Mouse (Mus musculus) left cerebral cortex, adult 2 months (tissue): ENCODE measurements at regions not wholly inside any gene's neighbourhood (a gene's known extent, or its start where the extent isn't known, plus 50 kb on each side); places are given as distances from the start of the nearest gene placed in this dataset.

Experiments
- DNase-seq, 2 experiments: peaks; one replicate each; pipeline ENCODE4 v3.0.0; 2021 to 2022; ENCODE audit warnings: low spot score in 2 of 2, mixed read lengths in 1 of 2; ENCODE audit errors: extremely low spot score in 1 of 2
- H3K27ac ChIP-seq: fragments of 200-600 bp; 2 replicates; pipeline ENCODE4 v1.8.1; 2022
- H3K4me3 ChIP-seq: fragments of 200-600 bp; 2 replicates; pipeline ENCODE4 v1.8.1; 2022
- CTCF ChIP-seq: fragments of 200-600 bp; IDR thresholded peaks from 2 replicates; pipeline ENCODE4 v1.8.1; 2022; ENCODE audit warnings: antibody characterized with exemption, mild to moderate bottlenecking, moderate library complexity
- intact Hi-C: fragments of 180-260 bp; cut with DNase I; formaldehyde crosslinking; loops from one replicate; pipeline ENCODE4 v1.15.1; 2025

DNA sequence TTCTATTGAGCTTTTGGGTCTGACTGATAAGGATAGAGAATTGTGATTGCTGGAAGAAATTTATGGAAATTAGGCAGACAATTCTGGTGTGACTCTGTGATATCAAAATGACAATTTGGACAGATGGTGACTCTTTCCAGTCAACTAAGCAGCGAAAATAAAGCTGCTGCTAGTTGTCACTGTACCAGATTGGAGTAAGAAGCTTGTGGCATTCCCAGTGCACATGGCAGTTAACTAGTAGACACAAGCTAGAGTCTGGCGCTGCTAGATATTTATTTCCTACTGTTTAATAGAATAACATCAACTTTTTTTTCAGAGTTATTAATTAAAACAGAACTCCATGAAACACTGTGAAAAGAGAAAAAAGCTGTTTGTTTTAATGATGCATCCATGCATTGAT, 1432.9 kb upstream of the Sel1l start:
- Histone ChIP-seq H3K27ac (no peak overlapping the region), H3K4me3 (no peak overlapping the region)
- intact Hi-C loops: no loop called here
- TF ChIP-seq CTCF: no peak
- DNase-seq: no peak

- H3K4me3 ChIP-seq: no peak overlapping the region
- TF ChIP-seq CTCF: no peak
- no peak for DNase-seq
- intact Hi-C loops: no loop called here
- no peak overlapping the region for H3K27ac ChIP-seq
These were observed 1424.7 kb upstream of the Sel1l start for GRCm38 (mm10) chr12:93273652-93274051.

DNA sequence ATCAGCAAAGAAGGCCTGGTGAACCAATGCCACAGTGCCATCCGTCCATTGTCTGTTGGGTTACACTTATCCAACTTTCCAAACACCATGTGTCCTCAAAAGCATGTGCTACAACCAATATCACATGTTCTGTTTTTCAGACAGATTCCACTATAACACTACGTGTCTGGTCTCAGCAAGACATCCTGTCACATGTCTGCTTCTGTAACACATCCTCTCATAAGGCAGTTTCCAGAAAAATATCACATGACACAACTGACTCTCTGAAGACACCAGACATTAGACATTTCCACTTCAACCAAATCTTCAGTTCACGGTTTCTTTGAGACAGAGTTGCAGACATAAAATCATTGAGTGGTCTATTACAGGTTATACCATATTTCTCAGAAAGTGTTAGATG, 1381.3 kb upstream of the Sel1l start:
- Histone ChIP-seq H3K27ac (no peak overlapping the region), H3K4me3 (no peak overlapping the region)
- DNase-seq: no peak
- intact Hi-C loops: no loop called here
- TF ChIP-seq CTCF: no peak

DNA sequence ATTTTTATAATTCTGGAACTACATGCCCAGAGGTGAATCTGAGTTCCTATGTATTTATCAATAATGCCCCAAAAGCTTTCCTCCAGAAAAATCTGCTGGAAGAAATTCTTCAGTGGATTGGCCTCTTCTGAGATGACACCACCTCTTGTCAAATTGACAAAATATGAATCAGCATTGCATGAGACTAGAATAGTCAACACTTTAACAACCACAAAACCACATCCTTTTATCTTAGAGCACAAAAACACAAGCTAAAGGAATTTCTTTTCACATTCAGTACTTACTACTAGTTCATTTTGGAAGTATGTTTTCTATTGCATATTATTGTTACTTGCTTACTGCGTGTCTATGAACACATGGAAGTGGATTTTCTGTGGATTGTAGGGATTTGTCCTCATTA, 1377.9 kb upstream of the Sel1l start:
- no peak for TF ChIP-seq CTCF
- intact Hi-C loops: no loop called here
- no peak overlapping the region for H3K4me3 ChIP-seq
- no peak for DNase-seq
- no peak overlapping the region for H3K27ac ChIP-seq

DNA sequence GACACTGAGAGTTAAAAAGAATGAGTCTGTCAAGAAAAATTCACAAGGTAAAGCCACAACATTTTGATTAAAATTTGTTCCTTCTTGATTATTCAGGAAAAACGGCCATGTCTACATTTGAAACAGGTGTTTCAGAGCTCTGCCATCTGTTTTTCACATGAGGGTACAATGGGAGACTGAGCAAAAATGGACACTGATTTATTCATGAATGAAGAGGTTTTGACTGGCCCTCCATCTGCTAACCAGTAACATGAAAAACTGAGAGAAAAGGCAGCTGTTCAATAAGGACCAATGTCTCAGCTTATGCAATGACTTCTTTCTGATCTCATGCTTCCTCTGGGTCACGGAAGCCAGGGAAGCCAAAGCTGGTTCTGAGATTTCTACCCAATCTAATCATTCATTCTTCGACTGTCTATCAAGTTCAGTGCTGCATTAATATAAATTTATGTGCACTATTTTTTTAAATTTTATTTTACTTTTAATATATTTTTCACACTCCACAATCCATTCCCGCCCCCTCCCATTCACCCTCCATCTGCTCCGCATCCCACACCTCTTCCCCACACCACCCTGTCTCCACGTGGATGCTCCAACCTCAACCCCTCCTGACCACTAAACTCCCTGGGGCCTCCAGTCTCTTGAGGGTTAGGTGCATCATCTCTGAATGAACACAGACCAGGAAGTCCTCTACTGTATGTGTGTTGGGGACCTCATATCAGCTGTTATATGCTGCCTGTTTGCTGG, 1372.4 kb upstream of the Sel1l start:
- intact Hi-C loops: no loop called here
- Histone ChIP-seq H3K27ac (no peak overlapping the region), H3K4me3 (no peak overlapping the region)
- no peak for DNase-seq
- TF ChIP-seq CTCF: no peak

- no peak for TF ChIP-seq CTCF
- intact Hi-C loops: no loop called here
- no peak overlapping the region for H3K27ac ChIP-seq
- no peak for DNase-seq
- no peak overlapping the region for H3K4me3 ChIP-seq
These were observed 1358.6 kb upstream of the Sel1l start for GRCm38 (mm10) chr12:93207596-93207995.

DNA sequence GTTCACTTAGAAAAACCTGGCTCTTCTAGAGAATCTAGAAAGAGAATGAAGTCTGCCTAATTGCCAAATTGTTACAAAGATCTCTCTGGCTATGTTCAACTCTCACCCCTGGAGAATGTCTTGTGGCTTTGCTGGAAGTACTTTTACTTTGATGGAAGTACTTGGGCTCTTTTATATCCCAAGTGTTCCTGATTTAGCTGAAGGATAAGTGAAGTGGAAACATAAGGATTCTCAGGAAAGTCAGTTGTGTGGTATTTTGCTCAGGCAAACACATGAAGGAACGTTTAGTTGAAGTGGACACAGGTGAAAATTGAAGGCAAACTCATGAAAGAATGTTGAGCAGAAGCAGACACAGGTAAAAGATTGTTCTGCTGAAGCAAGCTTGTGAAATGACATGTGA, 1340.0 kb upstream of the Sel1l start:
- DNase-seq: no peak
- no peak overlapping the region for H3K4me3 ChIP-seq
- intact Hi-C loops: no loop called here
- no peak for TF ChIP-seq CTCF
- H3K27ac ChIP-seq: no peak overlapping the region

DNA sequence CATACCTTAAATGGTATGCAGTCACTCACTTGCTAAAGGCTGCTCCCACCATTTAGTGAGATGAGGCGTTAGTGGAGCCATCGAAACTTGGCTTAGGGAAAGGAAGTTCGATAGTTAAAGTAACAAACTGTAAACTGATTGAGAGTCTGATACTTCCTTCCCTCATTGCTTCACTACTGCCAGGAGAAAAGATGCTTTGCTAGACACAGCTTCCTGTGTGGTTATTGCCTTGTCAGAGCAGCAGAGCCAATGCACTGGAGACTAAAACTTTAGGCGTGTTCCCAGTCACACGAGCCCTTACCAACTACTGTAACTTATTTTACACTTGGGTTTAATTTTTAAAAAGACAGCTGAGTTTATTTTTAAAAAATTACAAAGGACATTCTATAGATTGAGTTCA, 1324.8 kb upstream of the Sel1l start:
- intact Hi-C loops: no loop called here
- DNase-seq: no peak
- Histone ChIP-seq H3K4me3 (no peak overlapping the region), H3K27ac (no peak overlapping the region)
- TF ChIP-seq CTCF: no peak

DNA sequence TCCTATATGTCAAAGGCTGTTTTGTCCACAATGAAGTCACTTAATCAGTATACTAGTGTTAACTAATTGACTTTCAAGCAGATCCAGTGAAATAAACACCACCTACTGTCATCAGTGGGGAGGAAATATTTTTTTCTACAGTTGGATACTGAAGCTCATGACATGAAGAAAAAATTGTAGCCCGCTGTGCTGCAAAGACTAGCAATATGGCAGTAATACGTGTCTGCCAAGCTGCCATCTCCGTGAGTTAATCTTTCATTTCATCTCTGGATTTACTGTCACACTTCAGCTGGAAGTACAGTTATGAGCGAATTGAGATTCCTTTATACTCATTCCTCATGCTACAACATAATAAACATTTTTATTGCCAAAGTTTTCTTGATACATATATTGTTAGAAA, 1311.3 kb upstream of the Sel1l start:
- Histone ChIP-seq H3K27ac (no peak overlapping the region), H3K4me3 (no peak overlapping the region)
- TF ChIP-seq CTCF: no peak
- DNase-seq: no peak
- intact Hi-C loops: no loop called here

- TF ChIP-seq CTCF: peak; percentile 67
- intact Hi-C loops: no loop called here
- DNase-seq: peak; percentile 15 to 50
- Histone ChIP-seq H3K27ac (no peak overlapping the region), H3K4me3 (no peak overlapping the region)
These were observed 1303.8 kb upstream of the Sel1l start for GRCm38 (mm10) chr12:93152618-93153245.

DNA sequence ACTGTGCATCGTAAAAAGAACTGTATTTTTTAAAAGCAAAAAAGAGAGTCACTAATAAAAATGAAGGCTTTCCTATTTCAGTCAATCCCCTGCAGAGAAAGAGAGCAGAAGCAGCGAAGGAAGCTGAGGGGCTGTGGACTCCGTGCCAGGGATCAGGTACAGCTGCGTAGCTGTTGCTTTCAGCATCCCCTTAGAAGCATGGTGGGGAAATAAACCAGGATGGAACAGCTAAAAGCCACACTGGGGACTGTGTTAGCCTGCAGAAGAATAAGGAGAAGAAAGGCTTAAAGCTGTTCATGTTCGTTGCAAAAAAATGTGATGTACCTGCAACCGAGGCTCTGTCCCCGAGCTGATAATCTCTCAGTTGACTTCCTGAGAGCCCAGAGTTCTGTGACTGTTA, 1302.6 kb upstream of the Sel1l start:
- DNase-seq: no peak
- TF ChIP-seq CTCF: no peak
- intact Hi-C loops: no loop called here
- Histone ChIP-seq H3K27ac (no peak overlapping the region), H3K4me3 (no peak overlapping the region)

GRCm38 (mm10) chr12:93142265-93142664, 1293.3 kb upstream of the Sel1l start:
- intact Hi-C loops: no loop called here
- TF ChIP-seq CTCF: no peak
- Histone ChIP-seq H3K27ac (no peak overlapping the region), H3K4me3 (no peak overlapping the region)
- no peak for DNase-seq

GRCm38 (mm10) chr12:93136395-93136794, 1287.4 kb upstream of the Sel1l start:
- TF ChIP-seq CTCF: no peak
- intact Hi-C loops: no loop called here
- no peak for DNase-seq

More at GRCm38 (mm10) chr12:93136395-93136794, 1287.4 kb upstream of the Sel1l start:
- H3K4me3 ChIP-seq: no peak overlapping the region
- no peak overlapping the region for H3K27ac ChIP-seq
